Mouse (Mus musculus): Measurements from ENCODE around the gene Naa30. TPM values are rescaled to one million over a fixed set of nuclear protein-coding genes. Genes with fewer than 3 reads are reported as not detected.
A peak's percentile ranks its signal among the peaks of the same experiment; 100 is the strongest.
"Not testable (repeated sequence)": the region's sequence is repeated elsewhere in the genome, so short reads cannot be mapped to it uniquely, and the experiment has no call there.

Gene Naa30
- polyA plus RNA-seq, 1 experiment from 2014 or later: 12.2 TPM

DNA sequence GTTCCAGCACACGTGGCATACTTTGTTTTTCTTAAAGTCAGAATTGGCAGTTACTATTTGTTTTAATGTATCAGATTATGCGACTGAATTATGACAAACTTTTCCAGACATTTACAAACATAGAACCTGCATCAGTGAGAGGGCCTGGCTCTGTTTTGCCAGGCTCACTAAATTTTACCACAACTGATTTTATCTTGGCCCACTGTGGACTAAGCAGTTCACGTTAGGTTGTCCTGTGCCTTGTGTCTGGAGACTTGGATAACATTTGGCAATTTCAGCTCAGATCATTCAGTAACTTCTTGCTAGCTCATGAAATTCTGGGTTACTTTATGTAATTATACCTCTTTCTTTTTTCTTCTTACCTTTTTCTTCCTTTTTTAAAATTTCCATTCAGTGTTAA lies 7.7 kb downstream of the Naa30 start:
- Histone ChIP-seq H3K27me3 (ENCODE audit: insufficient read depth, poor library complexity, severe bottlenecking) (no peaks in the 10 kb centered on the region), H3K4me1 (0 out of 2 replicates have a peak, but pooled peaks cover 3% of the 10 kb centered on the region), H3K36me3 (peaks cover 32% of the 10 kb centered on the region), H3K4me3 (no peak overlapping the region), H3K9me3 (no peaks in the 10 kb centered on the region), H3K27ac (no peak overlapping the region)
- 86% methylated on average over 3 of the region's 3 CpGs for WGBS
- no peak for DNase-seq (ENCODE audit: low spot score)

DNA sequence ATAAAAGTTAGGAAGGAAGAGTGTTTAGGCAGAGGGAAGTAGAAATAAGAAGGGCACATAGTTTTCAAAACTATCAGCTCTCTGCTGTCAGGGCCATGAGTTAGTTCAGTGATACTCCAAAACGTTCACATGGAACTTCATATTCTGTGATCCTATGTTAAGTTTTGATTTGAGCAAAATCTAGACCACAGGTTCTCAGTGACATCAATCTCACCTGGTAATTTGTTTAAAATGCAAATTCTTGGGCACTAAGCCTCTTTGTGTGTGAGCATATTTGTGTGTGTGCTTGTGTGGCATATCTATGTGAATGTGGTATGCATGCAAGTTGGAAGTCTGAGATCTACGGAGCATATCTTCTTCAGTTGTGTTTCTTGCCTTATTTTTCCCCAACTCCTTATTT lies 14.2 kb downstream of the Naa30 start:
- Histone ChIP-seq H3K27ac (no peak overlapping the region), H3K9me3 (no peaks in the 10 kb centered on the region), H3K4me3 (no peak overlapping the region), H3K4me1 (no peaks in the 10 kb centered on the region), H3K27me3 (ENCODE audit: insufficient read depth, poor library complexity, severe bottlenecking) (no peaks in the 10 kb centered on the region), H3K36me3 (peaks cover 50% of the 10 kb centered on the region)
- no peak for DNase-seq (ENCODE audit: low spot score)
- 89% methylated on average over 2 of the region's 2 CpGs for whole genome bisulfite sequencing

DNA sequence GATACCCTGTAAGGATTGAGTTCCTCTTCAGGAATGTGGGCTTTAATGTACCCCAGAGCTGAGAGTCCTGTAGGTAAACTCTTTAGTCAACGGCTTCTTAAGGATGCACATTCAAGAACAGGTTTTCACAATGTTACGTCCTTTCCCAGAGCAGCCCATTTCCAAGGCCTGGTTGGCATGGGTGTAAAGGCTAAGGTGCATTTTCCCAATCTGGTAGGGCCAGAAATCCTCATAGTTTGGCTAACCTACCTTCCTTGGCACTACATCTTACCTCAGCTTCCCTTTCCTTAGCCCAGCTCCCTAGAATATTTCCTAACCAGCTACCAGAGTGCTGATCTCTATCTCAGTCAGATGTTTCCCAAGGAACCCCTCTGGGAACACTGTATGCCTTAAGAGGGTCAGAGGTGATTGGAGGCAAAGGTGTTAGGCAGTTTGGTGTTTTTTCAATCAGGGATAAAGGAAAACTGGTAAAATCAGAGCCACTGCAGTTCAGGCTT lies 25.1 kb downstream of the Naa30 start:
- Histone ChIP-seq H3K27me3 (ENCODE audit: insufficient read depth, poor library complexity, severe bottlenecking) (no peaks in the 10 kb centered on the region), H3K27ac (no peak overlapping the region)
- 81% methylated on average over 2 of the region's 2 CpGs for WGBS

GRCm38 (mm10) chr14:49201073-49201778 lies 29.2 kb downstream of the Naa30 start:
- 0 out of 2 replicates have a peak, but pooled peaks cover 3% of the 10 kb centered on the region for H3K4me1 ChIP-seq
- no peaks in the 10 kb centered on the region for H3K9me3 ChIP-seq
- H3K36me3 ChIP-seq: no peaks in the 10 kb centered on the region
- H3K27ac ChIP-seq: no peak overlapping the region
- 55% methylated on average over 9 of the region's 9 CpGs for WGBS
- DNase-seq (ENCODE audit: low spot score): no peak
- no peak overlapping the region for H3K4me3 ChIP-seq
- no peaks in the 10 kb centered on the region for H3K27me3 ChIP-seq (ENCODE audit: insufficient read depth, poor library complexity, severe bottlenecking)

More for the DNA sequence above, 25.1 kb downstream of the Naa30 start:
- Histone ChIP-seq H3K9me3 (no peaks in the 10 kb centered on the region), H3K4me1 (0 out of 2 replicates have a peak, but pooled peaks cover 3% of the 10 kb centered on the region), H3K36me3 (0 out of 2 replicates have a peak, but pooled peaks cover 3% of the 10 kb centered on the region), H3K4me3 (no peak overlapping the region)
- no peak for DNase-seq (ENCODE audit: low spot score)

- not testable (repeated sequence) for H3K4me3 ChIP-seq; H3K27me3 ChIP-seq (ENCODE audit: insufficient read depth, poor library complexity, severe bottlenecking); H3K9me3 ChIP-seq; H3K27ac ChIP-seq; DNase-seq (ENCODE audit: low spot score); H3K4me1 ChIP-seq; H3K36me3 ChIP-seq
- WGBS: 87% methylated on average over 3 of the region's 3 CpGs
Measured at GRCm38 (mm10) chr14:49210215-49210614, 38.2 kb downstream of the Naa30 start.

GRCm38 (mm10) chr14:49218677-49219076 lies 46.7 kb downstream of the Naa30 start:
- peak; percentile 6 for DNase-seq (ENCODE audit: low spot score)
- Histone ChIP-seq H3K9me3 (no peaks in the 10 kb centered on the region), H3K4me1 (no peaks in the 10 kb centered on the region), H3K27ac (no peak overlapping the region), H3K36me3 (no peaks in the 10 kb centered on the region), H3K27me3 (ENCODE audit: insufficient read depth, poor library complexity, severe bottlenecking) (no peaks in the 10 kb centered on the region), H3K4me3 (no peak overlapping the region)
- 68% methylated on average over 7 of the region's 7 CpGs for WGBS

DNA sequence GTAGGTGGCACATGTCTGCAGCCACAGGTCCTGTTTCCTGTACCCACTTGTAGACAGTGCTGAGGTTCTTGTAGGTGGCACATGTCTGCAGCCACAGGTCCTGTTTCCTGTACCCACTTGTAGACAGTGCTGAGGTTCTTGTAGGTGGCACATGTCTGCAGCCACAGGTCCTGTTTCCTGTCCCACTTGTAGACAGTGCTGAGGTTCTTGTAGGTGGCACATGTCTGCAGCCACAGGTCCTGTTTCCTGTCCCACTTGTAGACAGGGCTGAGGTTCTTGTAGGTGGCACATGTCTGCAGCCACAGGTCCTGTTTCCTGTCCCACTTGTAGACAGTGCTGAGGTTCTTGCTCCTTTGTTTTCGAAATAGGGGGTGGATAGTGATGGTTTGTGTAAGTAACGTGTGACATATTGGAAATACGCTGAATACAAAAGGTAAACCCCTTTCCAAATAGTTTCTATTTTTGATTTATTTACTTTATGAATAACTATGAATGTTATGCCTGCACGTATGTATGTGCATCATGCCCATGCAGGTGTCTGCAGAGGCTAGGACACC lies 47.5 kb downstream of the Naa30 start:
- not testable (repeated sequence) for DNase-seq (ENCODE audit: low spot score); H3K36me3 ChIP-seq; H3K4me3 ChIP-seq; H3K9me3 ChIP-seq; H3K27me3 ChIP-seq (ENCODE audit: insufficient read depth, poor library complexity, severe bottlenecking); H3K27ac ChIP-seq; H3K4me1 ChIP-seq
- 86% methylated on average over 4 of the region's 4 CpGs for WGBS

DNA sequence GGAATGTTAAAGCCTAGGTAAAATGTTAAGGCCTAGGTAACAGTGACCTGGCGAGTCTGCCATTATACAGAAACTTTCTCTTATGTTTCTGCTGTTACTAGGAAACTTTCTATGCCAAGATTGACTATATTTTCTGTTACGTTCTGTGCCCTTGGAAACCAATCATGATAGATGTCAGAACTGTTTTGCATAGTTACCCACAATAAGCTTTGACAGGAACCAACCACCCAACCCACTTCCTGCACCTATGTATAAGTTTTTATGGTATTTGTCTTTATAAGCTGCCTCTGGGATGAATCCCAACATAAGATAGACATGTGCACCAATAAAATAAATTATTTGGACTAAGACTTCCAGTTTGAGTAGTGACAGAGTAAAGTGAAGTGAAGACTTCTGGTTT lies 49.7 kb downstream of the Naa30 start:
- 75% methylated on average over 2 of the region's 2 CpGs for WGBS
- no peak overlapping the region for H3K27ac ChIP-seq

GRCm38 (mm10) chr14:49226471-49226870 lies 54.4 kb downstream of the Naa30 start:
- H3K27ac ChIP-seq: no peak overlapping the region
- H3K4me3 ChIP-seq: no peak overlapping the region
- WGBS: 90% methylated on average over 7 of the region's 7 CpGs
- no peaks in the 10 kb centered on the region for H3K4me1 ChIP-seq
- H3K27me3 ChIP-seq (ENCODE audit: insufficient read depth, poor library complexity, severe bottlenecking): no peaks in the 10 kb centered on the region
- no peaks in the 10 kb centered on the region for H3K36me3 ChIP-seq
- H3K9me3 ChIP-seq: no peaks in the 10 kb centered on the region
- no peak for DNase-seq (ENCODE audit: low spot score)

More for the DNA sequence above, 49.7 kb downstream of the Naa30 start:
- DNase-seq (ENCODE audit: low spot score): peak; percentile 3
- Histone ChIP-seq H3K27me3 (ENCODE audit: insufficient read depth, poor library complexity, severe bottlenecking) (no peaks in the 10 kb centered on the region), H3K4me3 (no peak overlapping the region), H3K4me1 (no peaks in the 10 kb centered on the region), H3K36me3 (no peaks in the 10 kb centered on the region), H3K9me3 (no peaks in the 10 kb centered on the region)

DNA sequence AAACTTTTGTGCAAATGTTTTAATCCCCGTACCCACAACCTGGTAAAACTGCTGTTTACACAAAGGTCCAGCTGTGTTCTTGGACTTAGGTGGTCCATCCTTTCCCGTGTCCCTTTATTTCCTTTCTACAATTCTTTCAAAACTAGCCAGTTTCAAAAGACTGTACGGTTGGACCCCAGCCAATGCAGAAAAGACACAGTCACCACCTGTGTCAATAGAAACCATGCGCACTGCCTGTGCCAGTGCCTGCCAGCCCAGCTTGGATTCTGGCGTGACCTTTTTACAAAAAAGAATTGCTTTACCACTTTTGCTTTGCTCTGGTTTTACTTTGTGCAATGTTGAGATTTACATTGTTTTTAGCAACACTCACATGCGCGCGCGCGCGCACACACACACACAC lies 55.0 kb downstream of the Naa30 start:
- no peak overlapping the region for H3K4me3 ChIP-seq
- no peak overlapping the region for H3K27ac ChIP-seq
- no peaks in the 10 kb centered on the region for H3K27me3 ChIP-seq (ENCODE audit: insufficient read depth, poor library complexity, severe bottlenecking)
- no peaks in the 10 kb centered on the region for H3K4me1 ChIP-seq
- peak; percentile 6 for DNase-seq (ENCODE audit: low spot score)
- H3K9me3 ChIP-seq: no peaks in the 10 kb centered on the region
- 89% methylated on average over 11 of the region's 11 CpGs for WGBS
- no peaks in the 10 kb centered on the region for H3K36me3 ChIP-seq

GRCm38 (mm10) chr14:49231845-49232244 lies 59.8 kb downstream of the Naa30 start:
- DNase-seq (ENCODE audit: low spot score): no peak
- Histone ChIP-seq H3K27me3 (ENCODE audit: insufficient read depth, poor library complexity, severe bottlenecking) (no peaks in the 10 kb centered on the region), H3K36me3 (no peaks in the 10 kb centered on the region), H3K27ac (no peak overlapping the region), H3K4me1 (no peaks in the 10 kb centered on the region), H3K4me3 (no peak overlapping the region), H3K9me3 (no peaks in the 10 kb centered on the region)
- 72% methylated on average over 3 of the region's 3 CpGs for WGBS

DNA sequence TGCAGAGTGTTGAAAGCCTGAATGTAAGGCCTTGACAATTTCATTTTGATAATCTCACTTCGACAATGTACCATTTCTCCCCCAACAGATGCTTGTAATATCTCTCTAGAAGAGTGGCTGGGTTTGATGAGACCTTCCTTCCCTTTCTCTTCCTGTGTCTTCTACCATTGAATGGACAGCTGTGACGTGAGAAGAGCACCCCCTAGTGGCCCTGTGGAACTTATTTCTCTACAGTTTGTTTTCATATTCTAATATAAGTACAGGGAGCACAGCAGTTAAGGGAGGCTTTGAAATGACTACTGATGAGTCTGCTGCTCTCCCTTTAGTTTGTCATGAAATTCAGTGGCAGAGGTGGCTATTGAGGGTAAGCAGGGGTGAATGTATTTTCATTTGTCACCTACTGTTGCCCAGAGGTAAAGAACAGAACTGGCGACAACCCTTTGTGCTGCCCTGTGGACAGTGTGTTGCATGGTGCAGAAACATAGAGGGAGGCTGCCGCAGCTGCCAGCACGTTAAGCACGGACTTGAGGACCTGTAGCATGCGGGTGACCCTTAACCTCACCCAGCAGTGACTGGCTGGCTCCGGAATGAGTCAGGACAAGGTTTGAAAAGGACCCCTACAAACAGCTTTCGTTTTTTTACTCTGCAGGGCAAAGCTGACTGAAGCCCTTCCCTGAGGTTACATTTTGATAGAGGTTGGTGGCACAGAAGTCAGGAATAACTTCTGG lies 62.9 kb downstream of the Naa30 start:
- WGBS: 50% methylated on average over 9 of the region's 9 CpGs

DNA sequence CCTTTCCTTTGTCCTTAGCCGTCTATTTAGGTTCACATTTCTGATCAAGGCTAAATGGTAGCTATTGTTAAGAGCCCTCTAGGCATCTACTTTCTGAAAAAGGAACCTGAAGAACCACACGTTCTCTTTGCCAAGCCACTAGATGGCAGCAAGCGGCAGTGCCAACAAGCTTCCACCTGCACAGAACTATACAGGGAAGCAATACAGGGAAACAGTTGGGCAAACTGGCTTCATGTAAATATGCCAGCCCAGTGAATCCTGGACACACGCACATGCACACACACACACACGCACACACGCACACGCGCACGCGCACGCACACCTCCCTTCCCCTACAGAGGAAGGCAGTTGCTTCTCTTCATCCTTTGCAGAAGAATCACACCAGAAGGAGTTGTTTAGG lies 66.2 kb downstream of the Naa30 start:
- 38% methylated on average over 11 of the region's 11 CpGs for WGBS
- peak; percentile 74 for DNase-seq (ENCODE audit: low spot score)
- Histone ChIP-seq H3K27ac (no peak overlapping the region), H3K9me3 (no peaks in the 10 kb centered on the region), H3K4me1 (no peaks in the 10 kb centered on the region), H3K4me3 (no peak overlapping the region), H3K27me3 (ENCODE audit: insufficient read depth, poor library complexity, severe bottlenecking) (no peaks in the 10 kb centered on the region), H3K36me3 (no peaks in the 10 kb centered on the region)

More for the DNA sequence above, 62.9 kb downstream of the Naa30 start:
- DNase-seq (ENCODE audit: low spot score): peak; percentile 73
- Histone ChIP-seq H3K4me3 (no peak overlapping the region), H3K4me1 (no peaks in the 10 kb centered on the region), H3K27ac (no peak overlapping the region), H3K9me3 (no peaks in the 10 kb centered on the region), H3K36me3 (no peaks in the 10 kb centered on the region), H3K27me3 (ENCODE audit: insufficient read depth, poor library complexity, severe bottlenecking) (no peaks in the 10 kb centered on the region)
